Mouse (Mus musculus) embryonic facial prominence, embryonic 11.5 days (tissue): ENCODE measurements at regions not wholly inside any gene's neighbourhood (a gene's known extent, or its start where the extent isn't known, plus 50 kb on each side); places are given as distances from the start of the nearest gene placed in this dataset.

Experiments
- ATAC-seq: fragments of 200-750 bp; cut with Nextera tagmentation; replicated peaks from 2 replicates; pipeline ENCODE4 v1.8.0; 2017; ENCODE audit warnings: low read depth; ENCODE audit not compliant: insufficient number of reproducible peaks, low FRiP score, low TSS enrichment
- DNase-seq: peaks from one replicate; pipeline ENCODE4 v3.0.0-alpha.2; 2015; ENCODE audit warnings: low spot score
- H3K27ac ChIP-seq: fragments of 300-500 bp; sonication (generic); replicated peaks from 2 replicates; pipeline ENCODE4 v1.5.1; 2014; ENCODE audit warnings: mild to moderate bottlenecking, low read depth, low read length, control low read depth
- H3K27me3 ChIP-seq: fragments of 300-500 bp; sonication (generic); 2 replicates; pipeline ENCODE4 v1.6.1; 2014; ENCODE audit warnings: mild to moderate bottlenecking, low read length, moderate library complexity, mixed read lengths; ENCODE audit not compliant: control insufficient read depth, insufficient read depth
- H3K36me3 ChIP-seq: fragments of 300-500 bp; sonication (generic); replicated peaks from 2 replicates; pipeline ENCODE4 v1.6.1; 2014; ENCODE audit warnings: low read depth, mild to moderate bottlenecking, low read length, moderate library complexity, mixed read lengths; ENCODE audit not compliant: control insufficient read depth, insufficient read depth
- H3K4me1 ChIP-seq: fragments of 300-500 bp; sonication (generic); 2 replicates; pipeline ENCODE4 v1.6.1; 2014; ENCODE audit warnings: low read length, mixed read lengths; ENCODE audit not compliant: control insufficient read depth, insufficient read depth
- H3K4me2 ChIP-seq: fragments of 300-500 bp; sonication (generic); 2 replicates; pipeline ENCODE4 v1.6.1; 2014; ENCODE audit warnings: low read depth, mild to moderate bottlenecking, control low read depth, low read length, moderate library complexity
- H3K4me3 ChIP-seq: fragments of 300-500 bp; sonication (generic); 2 replicates; pipeline ENCODE4 v1.5.1; 2014; ENCODE audit warnings: low read depth, low read length, control low read depth
- H3K9ac ChIP-seq: fragments of 300-500 bp; sonication (generic); replicated peaks from 2 replicates; pipeline ENCODE4 v1.6.1; 2014; ENCODE audit warnings: mild to moderate bottlenecking, control low read depth, low read length
- H3K9me3 ChIP-seq: fragments of 300-500 bp; sonication (generic); replicated peaks from 2 replicates; pipeline ENCODE4 v1.6.1; 2016; ENCODE audit warnings: mild to moderate bottlenecking, low read length, inconsistent platforms, mixed read lengths; ENCODE audit not compliant: control insufficient read depth
- WGBS: fragments of 180-500 bp; shearing (Covaris S2); extraction: QIAGEN DNeasy Blood & Tissue Kit; methylation state at CpG from one replicate; pipeline ENCODE4 v1.1.7; 2014; 5-methylcytosine and 5-hydroxymethylcytosine counted together

DNA sequence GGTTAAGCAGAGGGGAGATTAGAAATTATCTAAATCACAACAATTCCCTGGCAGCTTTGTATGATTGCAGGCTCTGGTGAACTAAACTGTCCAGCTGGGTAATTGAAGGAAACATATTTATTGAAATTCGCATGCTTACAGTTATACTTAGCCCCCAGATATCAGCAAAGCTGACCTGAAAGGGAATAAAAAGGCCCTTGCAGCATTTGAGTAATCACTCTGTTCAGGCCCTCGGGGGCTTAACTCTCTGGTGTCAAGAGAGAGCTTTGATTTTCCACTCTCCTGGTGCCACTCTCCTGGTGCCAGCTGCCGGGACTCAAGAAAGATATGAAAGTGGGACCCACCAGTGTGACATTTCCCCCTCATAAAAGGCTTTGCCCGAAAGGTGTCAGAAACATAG lies 98.0 kb upstream of the Pirt start:
- 62% methylated on average over 4 of the region's 4 CpGs for WGBS
- Histone ChIP-seq H3K9ac (no peak overlapping the region), H3K4me3 (no peak overlapping the region), H3K4me2 (no peak overlapping the region), H3K27me3 (no peaks in the 10 kb centered on the region), H3K27ac (no peak overlapping the region), H3K4me1 (no peaks in the 10 kb centered on the region), H3K9me3 (no peaks in the 10 kb centered on the region), H3K36me3 (no peaks in the 10 kb centered on the region)
- DNase-seq (no peak), ATAC-seq (no peak)

DNA sequence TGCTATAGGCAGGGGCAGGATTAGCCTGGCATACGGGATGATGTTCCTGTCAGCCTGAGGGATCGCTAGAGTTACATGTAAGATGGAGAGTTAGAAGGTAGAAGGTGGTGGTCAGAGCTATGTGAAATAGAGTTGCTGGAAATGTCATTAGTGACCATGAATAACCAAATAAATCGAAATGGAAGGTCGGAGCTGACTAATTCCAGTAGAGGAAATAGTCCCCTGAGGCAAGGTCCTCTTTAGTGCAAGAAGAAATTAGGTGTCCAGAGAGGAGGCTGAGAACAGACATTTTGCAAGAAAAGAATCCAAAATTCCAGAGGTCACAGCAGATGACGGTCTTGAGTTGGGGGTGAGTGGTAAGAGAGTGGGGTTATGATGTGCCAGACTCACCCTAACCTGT lies 75.9 kb upstream of the Pirt start:
- Histone ChIP-seq H3K9me3 (no peaks in the 10 kb centered on the region), H3K27me3 (no peaks in the 10 kb centered on the region), H3K4me1 (no peaks in the 10 kb centered on the region), H3K36me3 (no peaks in the 10 kb centered on the region), H3K27ac (no peak overlapping the region), H3K4me3 (no peak overlapping the region), H3K9ac (no peak overlapping the region), H3K4me2 (no peak overlapping the region)
- 78% methylated on average over 5 of the region's 5 CpGs for WGBS
- no peak for DNase-seq
- no peak for ATAC-seq

DNA sequence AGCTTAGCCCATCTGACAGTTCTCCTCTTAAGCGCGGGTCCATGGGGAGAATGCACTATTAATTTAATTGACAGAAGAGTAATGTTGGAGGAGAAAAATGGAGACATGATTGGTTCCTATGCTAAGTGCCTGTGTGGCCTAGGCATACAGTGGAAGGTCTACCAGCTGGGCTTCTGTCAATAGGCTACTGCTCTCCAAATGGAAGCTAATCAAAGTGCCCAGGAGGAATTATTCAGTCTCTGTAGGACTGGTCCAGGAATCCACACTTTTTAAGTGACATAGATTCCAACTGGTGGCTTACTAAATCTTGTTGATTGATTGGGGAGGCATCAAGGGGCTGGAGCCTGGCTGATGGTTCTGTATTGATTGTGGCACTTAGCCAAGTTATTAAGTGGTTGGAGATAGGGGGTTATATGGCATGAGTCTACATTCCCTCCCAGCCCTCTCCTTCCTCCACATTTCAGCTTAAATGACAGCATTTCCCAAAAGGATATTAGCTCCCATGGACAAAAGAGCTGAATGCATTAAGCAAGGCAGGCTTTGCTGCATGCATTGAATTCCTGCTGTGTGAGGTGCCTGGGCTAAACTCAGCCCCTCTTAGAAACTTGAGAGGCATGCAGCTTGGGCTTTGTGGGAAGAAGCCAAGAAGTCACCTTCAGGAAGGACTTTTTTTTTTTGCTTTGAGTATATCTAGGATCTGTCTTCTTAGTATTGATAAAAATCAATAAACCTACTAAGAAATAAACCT lies 75.0 kb upstream of the Pirt start:
- Histone ChIP-seq H3K9ac (no peak overlapping the region), H3K4me3 (no peak overlapping the region), H3K36me3 (no peaks in the 10 kb centered on the region), H3K27me3 (no peaks in the 10 kb centered on the region), H3K4me2 (no peak overlapping the region), H3K4me1 (no peaks in the 10 kb centered on the region), H3K9me3 (no peaks in the 10 kb centered on the region), H3K27ac (no peak overlapping the region)
- WGBS = 80% methylated on average over 2 of the region's 2 CpGs
- peak; percentile 44; the same call in 1 of the 2 replicates for ATAC-seq
- DNase-seq = no peak

DNA sequence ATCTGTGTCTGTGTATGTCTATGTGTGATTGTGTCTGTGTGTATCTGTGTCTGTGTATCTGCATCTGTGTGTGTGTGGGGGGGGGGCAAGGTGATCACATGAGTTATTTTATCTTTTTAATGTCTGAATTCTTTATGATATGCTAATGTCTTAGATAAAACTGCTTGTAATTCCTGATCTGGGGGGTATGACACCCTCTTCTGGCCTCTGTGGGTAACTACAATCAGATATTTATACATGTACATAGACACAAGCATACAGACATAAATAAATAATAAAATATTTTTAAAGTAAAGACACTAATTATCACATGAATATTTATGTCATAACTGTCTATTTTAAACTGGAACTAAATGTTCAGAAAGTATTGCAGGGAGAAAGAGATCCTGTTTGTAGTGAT lies 66.5 kb upstream of the Pirt start:
- no peak overlapping the region for H3K4me3 ChIP-seq
- H3K9me3 ChIP-seq = no peaks in the 10 kb centered on the region
- H3K27me3 ChIP-seq = no peaks in the 10 kb centered on the region
- no peak overlapping the region for H3K27ac ChIP-seq
- no peaks in the 10 kb centered on the region for H3K4me1 ChIP-seq
- no peak overlapping the region for H3K4me2 ChIP-seq
- DNase-seq = no peak
- no peaks in the 10 kb centered on the region for H3K36me3 ChIP-seq
- no peak for ATAC-seq
- no peak overlapping the region for H3K9ac ChIP-seq

DNA sequence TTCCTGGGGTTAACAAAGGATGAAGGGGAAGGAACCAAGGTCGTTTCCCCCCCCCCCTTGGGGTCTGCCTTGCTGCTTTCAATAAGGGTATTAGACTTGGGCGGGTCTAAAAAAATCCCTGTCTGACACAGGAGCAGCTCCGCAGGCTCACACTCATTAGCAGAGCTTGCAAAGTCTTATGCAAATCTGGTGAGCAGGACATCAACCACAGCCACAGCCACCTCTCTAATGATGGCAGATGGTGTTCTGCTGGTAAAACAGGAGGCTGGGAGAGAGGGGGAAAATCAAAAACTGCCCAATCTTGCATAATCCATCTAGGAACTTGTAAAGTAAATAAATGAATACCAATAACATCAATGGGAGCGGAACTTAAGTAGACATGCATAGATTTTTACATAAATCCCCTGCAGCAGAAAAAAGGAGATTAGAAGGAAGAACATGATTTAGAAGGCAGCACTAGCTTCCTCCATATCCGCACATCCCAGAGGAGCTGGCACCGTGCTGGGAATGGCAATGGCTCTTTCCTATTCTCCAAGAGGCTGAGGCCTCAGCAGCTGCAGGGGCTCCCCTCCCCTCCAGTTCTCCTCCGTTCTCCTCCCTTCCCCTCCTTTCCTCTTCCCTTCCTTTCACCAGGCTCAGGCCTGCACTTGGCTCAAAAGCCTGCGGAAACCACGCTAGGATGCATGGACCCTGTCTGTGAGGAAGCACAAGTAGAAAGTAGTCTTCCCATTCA lies 65.6 kb upstream of the Pirt start:
- Histone ChIP-seq H3K27ac (no peak overlapping the region), H3K9me3 (no peaks in the 10 kb centered on the region), H3K27me3 (no peaks in the 10 kb centered on the region), H3K4me2 (no peak overlapping the region), H3K36me3 (no peaks in the 10 kb centered on the region), H3K9ac (no peak overlapping the region), H3K4me3 (no peak overlapping the region), H3K4me1 (no peaks in the 10 kb centered on the region)
- 39% methylated on average over 9 of the region's 9 CpGs for WGBS
- ATAC-seq (no peak), DNase-seq (peak; percentile 3)
